Mouse (Mus musculus) CH12.LX (cell line): Measurements from ENCODE around the gene Sec61g. TPM values are rescaled to one million over a fixed set of nuclear protein-coding genes. Genes with fewer than 3 reads are reported as not detected.
A peak's percentile ranks its signal among the peaks of the same experiment; 100 is the strongest.

Source experiments
- DNase-seq: peaks from one replicate; pipeline ENCODE4 v3.0.0-alpha.2; 2013; ENCODE audit errors: extremely low read depth
- H3K27ac ChIP-seq: 2 replicates; pipeline ENCODE4 v1.5.1; 2012; ENCODE audit warnings: low read depth, mild to moderate bottlenecking, control low read depth, moderate library complexity; ENCODE audit not compliant: insufficient read depth
- H3K27me3 ChIP-seq: replicated peaks from 2 replicates; pipeline ENCODE3; 2012; ENCODE audit warnings: inconsistent platforms
- H3K36me3 ChIP-seq, 2 experiments: replicated peaks in 1 of 2; 2 replicates each; pipeline versions ENCODE3 to v1.6.1; 2012; ENCODE audit warnings: inconsistent platforms in 1 of 2, low read length in 1 of 2, mild to moderate bottlenecking in 1 of 2, mixed read lengths in 1 of 2, moderate library complexity in 1 of 2; ENCODE audit not compliant: control insufficient read depth in 1 of 2, insufficient read depth in 1 of 2
- H3K4me1 ChIP-seq, 2 experiments: 2 replicates each; pipeline ENCODE4 v1.6.1; 2012; ENCODE audit warnings: inconsistent platforms in 1 of 2, moderate library complexity in 1 of 2; ENCODE audit not compliant: insufficient read depth in 2 of 2, control insufficient read depth in 1 of 2
- H3K4me2 ChIP-seq: 2 replicates; pipeline ENCODE4 v1.6.1; 2012; ENCODE audit warnings: low read depth, mild to moderate bottlenecking, control low read depth; ENCODE audit not compliant: poor library complexity, insufficient read depth, severe bottlenecking
- H3K4me3 ChIP-seq, 3 experiments: fragments of 150-350 bp in 1 of 3; sonication (generic) in 1 of 3; replicated peaks in 1 of 3; 2 replicates each; pipeline versions ENCODE3 to v1.5.1; 2011 to 2012; ENCODE audit warnings: low read depth in 2 of 3, low read length in 2 of 3, mild to moderate bottlenecking in 2 of 3, moderate library complexity in 2 of 3, control low read depth in 1 of 3, improper control_type of control experiment in 1 of 3, inconsistent platforms in 1 of 3, mixed read lengths in 1 of 3; ENCODE audit not compliant: poor library complexity in 1 of 3
- H3K79me2 ChIP-seq: replicated peaks from 2 replicates; pipeline ENCODE4 v1.6.1; 2012; ENCODE audit warnings: mild to moderate bottlenecking, moderate library complexity; ENCODE audit not compliant: control insufficient read depth, poor library complexity, insufficient read depth, severe bottlenecking; ENCODE audit errors: extremely low read depth
- H3K9ac ChIP-seq: 2 replicates; pipeline ENCODE4 v1.6.1; 2012; ENCODE audit warnings: low read depth, mild to moderate bottlenecking, control low read depth, moderate library complexity; ENCODE audit not compliant: insufficient read depth
- H3K9me3 ChIP-seq: replicated peaks from 2 replicates; pipeline ENCODE3; 2012; ENCODE audit warnings: low read length, inconsistent platforms, mixed read lengths
- BHLHE40 ChIP-seq: IDR thresholded peaks from 2 replicates; pipeline ENCODE4 v1.6.1; 2011; ENCODE audit warnings: mild to moderate bottlenecking, low read depth, low read length, improper control_type of control experiment
- CHD1 ChIP-seq: IDR thresholded peaks from 2 replicates; pipeline ENCODE4 v1.6.1; 2012; ENCODE audit warnings: low read depth, low read length, improper control_type of control experiment, inconsistent platforms
- CHD2 ChIP-seq: IDR thresholded peaks from 2 replicates; pipeline ENCODE4 v1.6.1; 2011; ENCODE audit warnings: low read length, improper control_type of control experiment
- CTCF ChIP-seq, 2 experiments: IDR thresholded peaks in 1 of 2; conservative IDR thresholded peaks in 1 of 2; 2 replicates each; pipeline ENCODE4 v1.5.1; 2011 to 2012; ENCODE audit warnings: low read depth in 2 of 2, low read length in 2 of 2, improper control_type of control experiment in 1 of 2, inconsistent platforms in 1 of 2, mild to moderate bottlenecking in 1 of 2, moderate library complexity in 1 of 2
- E2F4 ChIP-seq: IDR thresholded peaks from 2 replicates; pipeline ENCODE4 v1.6.1; 2011; ENCODE audit warnings: low read depth, low read length, improper control_type of control experiment; ENCODE audit not compliant: insufficient replicate concordance
- ELF1 ChIP-seq: IDR thresholded peaks from 2 replicates; pipeline ENCODE4 v1.6.1; 2014; ENCODE audit warnings: low read depth, mild to moderate bottlenecking, inconsistent platforms, low read length, improper control_type of control experiment
- EP300 ChIP-seq: IDR thresholded peaks from 2 replicates; pipeline ENCODE4 v1.6.1; 2011; ENCODE audit warnings: low read length, improper control_type of control experiment
- ETS1 ChIP-seq: conservative IDR thresholded peaks from 2 replicates; pipeline ENCODE4 v1.6.1; 2012; ENCODE audit warnings: low read depth, mild to moderate bottlenecking, inconsistent platforms, low read length, improper control_type of control experiment, moderate library complexity
- GABPA ChIP-seq: IDR thresholded peaks from 2 replicates; pipeline ENCODE4 v1.6.1; 2012; ENCODE audit warnings: low read depth, low read length, improper control_type of control experiment, inconsistent platforms; ENCODE audit not compliant: insufficient replicate concordance
- HCFC1 ChIP-seq: IDR thresholded peaks from 2 replicates; pipeline ENCODE4 v1.6.1; 2012; ENCODE audit warnings: low read depth, mild to moderate bottlenecking, inconsistent platforms, low read length, improper control_type of control experiment
- IRF4 ChIP-seq: IDR thresholded peaks from 2 replicates; pipeline ENCODE4 v1.6.1; 2014; ENCODE audit warnings: low read depth, mild to moderate bottlenecking, inconsistent platforms, low read length, improper control_type of control experiment
- JUN ChIP-seq: IDR thresholded peaks from 2 replicates; pipeline ENCODE4 v1.6.1; 2011; ENCODE audit warnings: low read depth, mild to moderate bottlenecking, low read length, improper control_type of control experiment, moderate library complexity; ENCODE audit not compliant: insufficient read depth
- JUND ChIP-seq: conservative IDR thresholded peaks from 2 replicates; pipeline ENCODE4 v1.6.1; 2011; ENCODE audit warnings: low read depth, low read length, improper control_type of control experiment
- KAT2A ChIP-seq: IDR thresholded peaks from 2 replicates; pipeline ENCODE4 v1.6.1; 2012; ENCODE audit warnings: low read length, improper control_type of control experiment, inconsistent platforms; ENCODE audit not compliant: insufficient replicate concordance
- MAFK ChIP-seq: IDR thresholded peaks from 2 replicates; pipeline ENCODE4 v1.6.1; 2011; ENCODE audit warnings: low read length, improper control_type of control experiment; ENCODE audit not compliant: insufficient replicate concordance
- MAX ChIP-seq: IDR thresholded peaks from 2 replicates; pipeline ENCODE4 v1.6.1; 2011; ENCODE audit warnings: low read length, improper control_type of control experiment
- MAZ ChIP-seq: IDR thresholded peaks from 2 replicates; pipeline ENCODE4 v1.6.1; 2012; ENCODE audit warnings: low read depth, mild to moderate bottlenecking, inconsistent platforms, low read length, improper control_type of control experiment, moderate library complexity
- MEF2A ChIP-seq: IDR thresholded peaks from 2 replicates; pipeline ENCODE4 v1.6.1; 2014; ENCODE audit warnings: low read depth, mild to moderate bottlenecking, inconsistent platforms, low read length, improper control_type of control experiment, borderline replicate concordance
- MXI1 ChIP-seq: IDR thresholded peaks from 2 replicates; pipeline ENCODE4 v1.6.1; 2011; ENCODE audit warnings: mild to moderate bottlenecking, low read depth, low read length, improper control_type of control experiment
- MYC ChIP-seq: IDR thresholded peaks from 2 replicates; pipeline ENCODE4 v1.6.1; 2011; ENCODE audit warnings: low read depth, mild to moderate bottlenecking, improper control_type of control experiment, low read length
- NELFE ChIP-seq: IDR thresholded peaks from 2 replicates; pipeline ENCODE4 v1.6.1; 2011; ENCODE audit warnings: low read depth, low read length, improper control_type of control experiment
- NRF1 ChIP-seq: IDR thresholded peaks from 2 replicates; pipeline ENCODE4 v1.6.1; 2014; ENCODE audit warnings: low read depth, mild to moderate bottlenecking, inconsistent platforms, low read length, improper control_type of control experiment, moderate library complexity
- PAX5 ChIP-seq: IDR thresholded peaks from 2 replicates; pipeline ENCODE4 v1.6.1; 2012; ENCODE audit warnings: low read length, inconsistent platforms, mixed read lengths
- POLR2A ChIP-seq: IDR thresholded peaks from 2 replicates; pipeline ENCODE4 v1.6.1; 2011; ENCODE audit warnings: low read depth, mild to moderate bottlenecking, improper control_type of control experiment, low read length
- POLR2AphosphoS2 ChIP-seq: IDR thresholded peaks from 2 replicates; pipeline ENCODE4 v1.6.1; 2011; ENCODE audit warnings: low read depth, low read length, improper control_type of control experiment
- RAD21 ChIP-seq: IDR thresholded peaks from 2 replicates; pipeline ENCODE4 v1.6.1; 2011; ENCODE audit warnings: low read depth, mild to moderate bottlenecking, low read length, improper control_type of control experiment, moderate library complexity
- RCOR1 ChIP-seq: conservative IDR thresholded peaks from 2 replicates; pipeline ENCODE4 v1.6.1; 2012; ENCODE audit warnings: low read depth, mild to moderate bottlenecking, inconsistent platforms, low read length, improper control_type of control experiment
- SIN3A ChIP-seq: IDR thresholded peaks from 2 replicates; pipeline ENCODE4 v1.6.1; 2012; ENCODE audit warnings: low read length, improper control_type of control experiment, inconsistent platforms
- SMC3 ChIP-seq: IDR thresholded peaks from 2 replicates; pipeline ENCODE4 v1.6.1; 2011; ENCODE audit warnings: low read depth, low read length, improper control_type of control experiment
- TBP ChIP-seq: conservative IDR thresholded peaks from 2 replicates; pipeline ENCODE4 v1.6.1; 2011; ENCODE audit warnings: low read depth, low read length, improper control_type of control experiment
- TCF12 ChIP-seq: IDR thresholded peaks from 2 replicates; pipeline ENCODE4 v1.6.1; 2014; ENCODE audit warnings: low read depth, mild to moderate bottlenecking, inconsistent platforms, low read length, improper control_type of control experiment
- UBTF ChIP-seq: IDR thresholded peaks from 2 replicates; pipeline ENCODE4 v1.6.1; 2012; ENCODE audit warnings: low read depth, mild to moderate bottlenecking, inconsistent platforms, low read length, improper control_type of control experiment, moderate library complexity
- USF1 ChIP-seq: IDR thresholded peaks from 2 replicates; pipeline ENCODE4 v1.6.1; 2014; ENCODE audit warnings: low read depth, mild to moderate bottlenecking, inconsistent platforms, low read length, improper control_type of control experiment
- USF2 ChIP-seq: conservative IDR thresholded peaks from 2 replicates; pipeline ENCODE4 v1.6.1; 2011; ENCODE audit warnings: low read depth, low read length, improper control_type of control experiment
- ZC3H11A ChIP-seq: IDR thresholded peaks from 2 replicates; pipeline ENCODE4 v1.6.1; 2012; ENCODE audit warnings: low read depth, mild to moderate bottlenecking, inconsistent platforms, low read length, improper control_type of control experiment
- ZKSCAN1 ChIP-seq: IDR thresholded peaks from 2 replicates; pipeline ENCODE4 v1.6.1; 2012; ENCODE audit warnings: low read depth, inconsistent platforms, low read length, improper control_type of control experiment, borderline replicate concordance
- ZMIZ1 ChIP-seq: IDR thresholded peaks from 2 replicates; pipeline ENCODE4 v1.6.1; 2012; ENCODE audit warnings: low read depth, mild to moderate bottlenecking, inconsistent platforms, low read length, improper control_type of control experiment
- ZNF384 ChIP-seq: IDR thresholded peaks from 2 replicates; pipeline ENCODE4 v1.6.1; 2012; ENCODE audit warnings: low read depth, low read length, improper control_type of control experiment, inconsistent platforms
- dilution Hi-C: fragments of 300-500 bp; cut with MboI; formaldehyde crosslinking; loops from 2 replicates; pipeline ENCODE4 v1.14.3; 2020; ENCODE audit warnings: low sequenced_read_pairs; ENCODE audit not compliant: extremely low pct_unique_long_range_greater_than_20kb, extremely low pct_ligation_motif_present
- in situ Hi-C: fragments of 300-500 bp; cut with MboI; formaldehyde crosslinking; loops from 3 replicates; pipeline ENCODE4 v1.14.3; 2019; ENCODE audit warnings: low sequenced_read_pairs, low pct_ligation_motif_present, low pct_unique_long_range_greater_than_20kb, mixed read lengths
- polyA plus RNA-seq: library from polyadenylated mRNA; unstranded; fragments of >175 nt; gene quantifications from 2 replicates; pipeline ENCODE4 v1.2.1, GENCODE M21; 2012; ENCODE audit warnings: low read depth; ENCODE audit not compliant: insufficient read length
- total RNA-seq, 2 experiments: library from RNA; depleted of rRNA; stranded (reverse); fragments of 300-350 nt in 1 of 2; fragments of >200 nt in 1 of 2; gene quantifications; 2 replicates each; pipeline ENCODE4 v1.2.3; 2012 to 2014

The Sec61g gene
- total RNA-seq (2012; rRNA removed) (64.5 and 84.1 TPM in 2 replicates), total RNA-seq (2014; rRNA removed) (133 and 139 TPM in 2 replicates), polyA plus RNA-seq (21.7 and 45.6 TPM in 2 replicates)

DNA sequence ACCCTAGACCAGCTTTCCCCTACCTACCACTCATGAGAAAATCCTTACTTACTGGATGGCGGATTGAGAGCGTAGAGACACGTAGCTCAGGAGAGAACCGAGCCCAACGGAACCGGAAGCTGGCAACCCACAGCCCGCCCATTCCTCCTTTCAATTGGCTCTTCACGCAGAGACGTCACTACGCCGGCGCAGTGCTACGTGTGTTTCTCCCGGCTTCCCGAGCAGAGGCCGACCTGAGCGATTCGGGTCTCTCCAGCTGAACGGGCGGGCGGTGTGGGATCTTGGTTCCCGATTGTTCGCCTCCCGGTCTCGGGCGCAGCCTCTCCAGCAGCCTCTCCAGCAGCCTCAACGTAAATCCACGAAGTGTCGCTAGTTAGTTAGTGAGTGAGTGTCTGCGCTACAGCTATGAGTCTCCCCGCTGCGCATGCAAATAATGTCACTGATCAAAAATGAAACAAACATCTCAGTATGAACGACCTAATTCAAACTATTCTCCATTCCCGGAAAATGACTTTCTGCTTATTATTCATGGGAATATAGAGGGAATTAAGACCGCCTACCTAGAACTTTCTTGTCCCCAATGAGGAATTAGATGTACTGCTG lies at the start of gene Sec61g:
TSS of gene Sec61g (minus strand) at position 433 of the 603 bp plus-strand sequence.
- Histone ChIP-seq H3K9ac (peak within 1 kb of the TSS; percentile 98), H3K4me3 (peak within 1 kb of the TSS; percentile 86 to 99 (median 95)), H3K4me1 (peaks cover 3 to 46% of the 10 kb centered on the region in 2 experiments; a peak in 3 of 4 replicates), H3K79me2 (peaks cover 37% of the 10 kb centered on the region), H3K27me3 (no peaks in the 10 kb centered on the region), H3K36me3 (peaks cover 21 to 34% of the 10 kb centered on the region in 2 experiments), H3K9me3 (no peaks in the 10 kb centered on the region), H3K4me2 (peak within 1 kb of the TSS; percentile 98), H3K27ac (peak within 1 kb of the TSS; percentile 39)
- dilution Hi-C loops (no loop called here), in situ Hi-C loops (no loop called here)
- no peak; the same call in 1 of the 2 replicates for TF ChIP-seq RAD21
- peak; percentile 82; the same call in 1 of the 2 replicates for TF ChIP-seq KAT2A
- TF ChIP-seq MAX, result peak; percentile 42; the same call in 1 of the 2 replicates
- no peak for TF ChIP-seq CHD2
- TF ChIP-seq ETS1, result no peak
- TF ChIP-seq NRF1, result peak; percentile 85
- TF ChIP-seq SIN3A, result peak; percentile 48
- TF ChIP-seq ZKSCAN1, result no peak
- TF ChIP-seq CHD1, result no peak
- no peak for TF ChIP-seq MAFK
- TF ChIP-seq USF2, result no peak
- TF ChIP-seq MEF2A, result no peak
- TF ChIP-seq UBTF, result no peak
- TF ChIP-seq TBP, result peak; percentile 86
- TF ChIP-seq RCOR1, result 0 out of 2 replicates have a peak, but pooled peaks have one; percentile 43
- peak; percentile 73; the same call in 1 of the 2 replicates for TF ChIP-seq IRF4
- no peak; the same call in 1 of the 2 replicates for TF ChIP-seq GABPA
- no peak for TF ChIP-seq MAZ
- TF ChIP-seq POLR2AphosphoS2, result peak; percentile 88
- TF ChIP-seq JUN, result no peak
- peak; percentile 92 for TF ChIP-seq ZMIZ1
- TF ChIP-seq HCFC1, result peak; percentile 82
- no peak for TF ChIP-seq JUND
- TF ChIP-seq USF1, result no peak
- no peak for TF ChIP-seq E2F4
- no peak for TF ChIP-seq CTCF (conservative IDR thresholded peaks at IDR 0.05 in 1 of 2, IDR thresholded peaks at IDR 0.05 in 1 of 2; ENCODE audit: low read depth in 2 of 2, low read length in 2 of 2)
- 0 out of 2 replicates have a peak, but pooled peaks have one; percentile 29 for TF ChIP-seq EP300
- TF ChIP-seq POLR2A, result peak; percentile 98
- 0 out of 2 replicates have a peak, but pooled peaks have one; percentile 8 for TF ChIP-seq MXI1
- TF ChIP-seq ZNF384, result no peak
- TF ChIP-seq NELFE, result peak; percentile 97
- no peak for TF ChIP-seq PAX5
- no peak for TF ChIP-seq SMC3
- 0 out of 2 replicates have a peak, but pooled peaks have one; percentile 16 for TF ChIP-seq MYC
- no peak for TF ChIP-seq ZC3H11A
- TF ChIP-seq BHLHE40, result 0 out of 2 replicates have a peak, but pooled peaks have one; percentile 5
- peak; percentile 90 for TF ChIP-seq TCF12
- peak; percentile 87 for TF ChIP-seq ELF1
- peak; percentile 97 for DNase-seq
